Mouse (Mus musculus): ENCODE measurements at regions not wholly inside any gene's neighbourhood (a gene's known extent, or its start where the extent isn't known, plus 50 kb on each side); places are given as distances from the start of the nearest gene placed in this dataset.

GRCm38 (mm10) chr13:75541446-75541845 is 165.1 kb upstream of the Ell2 start:
- Histone ChIP-seq H3K36me3 (replicated peaks; ENCODE audit: low read length) (no peaks in the 10 kb centered on the region), H3K4me1 (no peaks in the 10 kb centered on the region; the same call in 1 of the 2 replicates), H3K9me3 (no peaks in the 10 kb centered on the region), H3K27me3 (replicated peaks) (no peaks in the 10 kb centered on the region), H3K4me3 (replicated peaks) (no peak overlapping the region)
- TF ChIP-seq FLI1 (IDR thresholded peaks at IDR 0.05; ENCODE audit: low read length), result no peak
- no peak for TF ChIP-seq GATA1 (IDR thresholded peaks at IDR 0.05; ENCODE audit: borderline replicate concordance, low read length)

- TF ChIP-seq GATA1 (IDR thresholded peaks at IDR 0.05; ENCODE audit: borderline replicate concordance, low read length) (no peak), FLI1 (IDR thresholded peaks at IDR 0.05; ENCODE audit: low read length) (no peak)
- Histone ChIP-seq H3K9me3 (no peaks in the 10 kb centered on the region), H3K27me3 (replicated peaks) (no peaks in the 10 kb centered on the region), H3K4me1 (no peaks in the 10 kb centered on the region; the same call in 1 of the 2 replicates), H3K4me3 (replicated peaks) (no peak overlapping the region), H3K36me3 (replicated peaks; ENCODE audit: low read length) (no peaks in the 10 kb centered on the region)
These were observed 164.2 kb upstream of the Ell2 start for GRCm38 (mm10) chr13:75542253-75542945.

- Histone ChIP-seq H3K4me1 (no peaks in the 10 kb centered on the region; the same call in 1 of the 2 replicates), H3K4me3 (replicated peaks) (no peak overlapping the region), H3K27me3 (replicated peaks) (no peaks in the 10 kb centered on the region), H3K36me3 (replicated peaks; ENCODE audit: low read length) (no peaks in the 10 kb centered on the region), H3K9me3 (no peaks in the 10 kb centered on the region)
- no peak for TF ChIP-seq FLI1 (IDR thresholded peaks at IDR 0.05; ENCODE audit: low read length)
- TF ChIP-seq GATA1 (IDR thresholded peaks at IDR 0.05; ENCODE audit: borderline replicate concordance, low read length), result no peak
These were observed 163.6 kb upstream of the Ell2 start for GRCm38 (mm10) chr13:75542946-75543327.

- TF ChIP-seq GATA1 (IDR thresholded peaks at IDR 0.05; ENCODE audit: borderline replicate concordance, low read length), result no peak
- no peak for TF ChIP-seq FLI1 (IDR thresholded peaks at IDR 0.05; ENCODE audit: low read length)
- Histone ChIP-seq H3K9me3 (no peaks in the 10 kb centered on the region), H3K27me3 (replicated peaks) (no peaks in the 10 kb centered on the region), H3K36me3 (replicated peaks; ENCODE audit: low read length) (no peaks in the 10 kb centered on the region), H3K4me3 (replicated peaks) (no peak overlapping the region), H3K4me1 (no peaks in the 10 kb centered on the region; the same call in 1 of the 2 replicates)
These were observed 163.0 kb upstream of the Ell2 start for GRCm38 (mm10) chr13:75543595-75543994.

- H3K27me3 ChIP-seq (replicated peaks), result no peaks in the 10 kb centered on the region
- H3K4me3 ChIP-seq (replicated peaks), result no peak overlapping the region
- no peaks in the 10 kb centered on the region for H3K9me3 ChIP-seq
- H3K36me3 ChIP-seq (replicated peaks; ENCODE audit: low read length), result no peaks in the 10 kb centered on the region
- no peaks in the 10 kb centered on the region; the same call in 1 of the 2 replicates for H3K4me1 ChIP-seq
- TF ChIP-seq FLI1 (IDR thresholded peaks at IDR 0.05; ENCODE audit: low read length) (no peak), GATA1 (IDR thresholded peaks at IDR 0.05; ENCODE audit: borderline replicate concordance, low read length) (no peak)
These were observed 161.8 kb upstream of the Ell2 start for GRCm38 (mm10) chr13:75544728-75545127.

- Histone ChIP-seq H3K4me1 (no peaks in the 10 kb centered on the region), H3K4me3 (replicated peaks) (no peak overlapping the region)
- TF ChIP-seq FLI1 (IDR thresholded peaks at IDR 0.05; ENCODE audit: low read length), result no peak
- TF ChIP-seq GATA1 (IDR thresholded peaks at IDR 0.05; ENCODE audit: borderline replicate concordance, low read length), result no peak
These were observed 158.8 kb upstream of the Ell2 start for GRCm38 (mm10) chr13:75547791-75548190.

GRCm38 (mm10) chr13:75578971-75579370 is 127.6 kb upstream of the Ell2 start:
- H3K27me3 ChIP-seq (replicated peaks), result no peaks in the 10 kb centered on the region
- H3K4me1 ChIP-seq, result peaks cover 4% of the 10 kb centered on the region; the same call in 1 of the 2 replicates
- no peaks in the 10 kb centered on the region for H3K9me3 ChIP-seq
- no peak for TF ChIP-seq GATA1 (IDR thresholded peaks at IDR 0.05; ENCODE audit: borderline replicate concordance, low read length)
- no peak for TF ChIP-seq FLI1 (IDR thresholded peaks at IDR 0.05; ENCODE audit: low read length)
- H3K36me3 ChIP-seq (replicated peaks; ENCODE audit: low read length), result no peaks in the 10 kb centered on the region
- no peak overlapping the region for H3K4me3 ChIP-seq (replicated peaks)

More at GRCm38 (mm10) chr13:75547791-75548190, 158.8 kb upstream of the Ell2 start:
- no peaks in the 10 kb centered on the region for H3K36me3 ChIP-seq (replicated peaks; ENCODE audit: low read length)
- no peaks in the 10 kb centered on the region for H3K9me3 ChIP-seq
- no peaks in the 10 kb centered on the region for H3K27me3 ChIP-seq (replicated peaks)

GRCm38 (mm10) chr13:75590836-75591235 is 115.7 kb upstream of the Ell2 start:
- Histone ChIP-seq H3K27me3 (replicated peaks) (no peaks in the 10 kb centered on the region), H3K4me1 (no peaks in the 10 kb centered on the region), H3K36me3 (replicated peaks; ENCODE audit: low read length) (no peaks in the 10 kb centered on the region), H3K4me3 (replicated peaks) (no peak overlapping the region), H3K9me3 (no peaks in the 10 kb centered on the region)
- no peak for TF ChIP-seq GATA1 (IDR thresholded peaks at IDR 0.05; ENCODE audit: borderline replicate concordance, low read length)

- Histone ChIP-seq H3K27me3 (replicated peaks) (no peaks in the 10 kb centered on the region), H3K36me3 (replicated peaks; ENCODE audit: low read length) (no peaks in the 10 kb centered on the region), H3K4me1 (no peaks in the 10 kb centered on the region), H3K9me3 (no peaks in the 10 kb centered on the region), H3K4me3 (replicated peaks) (no peak overlapping the region)
- no peak for TF ChIP-seq GATA1 (IDR thresholded peaks at IDR 0.05; ENCODE audit: borderline replicate concordance, low read length)
- TF ChIP-seq FLI1 (IDR thresholded peaks at IDR 0.05; ENCODE audit: low read length), result no peak
These were observed 109.7 kb upstream of the Ell2 start for GRCm38 (mm10) chr13:75596856-75597255.

- H3K4me3 ChIP-seq (replicated peaks), result no peak overlapping the region
- H3K27me3 ChIP-seq (replicated peaks), result no peaks in the 10 kb centered on the region
- TF ChIP-seq GATA1 (IDR thresholded peaks at IDR 0.05; ENCODE audit: borderline replicate concordance, low read length) (no peak), FLI1 (IDR thresholded peaks at IDR 0.05; ENCODE audit: low read length) (no peak)
- no peaks in the 10 kb centered on the region for H3K36me3 ChIP-seq (replicated peaks; ENCODE audit: low read length)
- H3K9me3 ChIP-seq, result no peaks in the 10 kb centered on the region
- no peaks in the 10 kb centered on the region for H3K4me1 ChIP-seq
These were observed 108.4 kb upstream of the Ell2 start for GRCm38 (mm10) chr13:75598186-75598585.

Data from megakaryocyte, embryonic 14.5 days (primary cell).